14 mouse cellular contexts compared by ENCODE assay signal in the genomic region with DNA sequence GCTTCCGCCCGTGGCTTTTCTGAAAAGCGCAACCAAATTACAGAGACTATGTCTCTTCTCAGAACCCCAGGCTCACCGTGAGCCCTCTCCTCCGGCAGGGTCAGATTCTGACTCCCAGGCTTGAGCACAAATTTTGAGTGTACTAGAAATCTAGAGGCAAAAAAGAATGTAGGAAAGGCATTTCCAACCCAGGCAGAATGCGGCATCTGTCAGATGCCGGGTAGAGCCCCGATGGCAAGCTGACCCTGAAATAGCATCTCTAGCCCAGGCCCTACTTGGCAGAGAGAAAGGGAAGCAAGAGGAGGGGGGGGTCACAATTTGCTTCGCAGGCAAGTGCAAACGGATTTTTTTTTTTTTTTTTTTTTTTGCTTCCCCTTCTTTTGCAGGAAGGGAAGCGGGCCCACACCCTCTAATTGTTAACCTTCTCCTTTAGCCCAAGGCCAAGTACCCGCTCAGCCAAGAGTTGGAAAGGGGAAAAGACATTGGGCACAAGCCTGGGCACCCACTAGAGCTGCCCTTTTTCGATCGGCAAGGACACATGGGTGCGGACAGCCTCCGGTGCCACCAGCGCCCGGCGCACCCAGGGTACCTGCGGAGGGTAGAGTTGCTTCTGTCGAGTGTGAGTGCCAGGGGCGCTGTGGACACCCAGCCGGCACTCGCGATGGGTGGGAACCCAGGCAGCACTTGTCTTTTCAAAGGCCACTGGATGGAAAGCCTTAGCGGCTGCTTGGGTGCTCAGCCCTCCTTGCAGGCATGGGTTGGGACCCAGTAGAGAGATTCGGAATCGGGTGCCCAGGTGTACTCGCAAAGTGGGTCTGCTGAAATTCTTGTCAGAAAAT. TPM values are rescaled to one million over a fixed set of nuclear protein-coding genes. Genes with fewer than 3 reads are reported as not detected.
DNase-seq lines count a peak whose midpoint lies in the region; ATAC-seq and TF ChIP-seq lines count a peak whose summit lies in the region.
"Had no signal": no experiment of that assay in that cellular context is flagged by ENCODE, and none has a peak within 500 bp of the region (broad histone marks: within the 10 kb centered on the region; RNA-seq: fewer than 3 reads in every experiment).

No protein-coding gene starts in this region.

- peaks cover 80% of the 10 kb centered on the region for H3K4me1 ChIP-seq in forebrain, embryonic 12.5 days
- 0 out of 2 replicates have a peak, but pooled peaks cover 4% of the 10 kb centered on the region for H3K4me1 ChIP-seq in hindbrain, postnatal 0 days (ENCODE audit: insufficient read depth, low read length)
- peaks cover 15% of the 10 kb centered on the region for H3K4me1 ChIP-seq in heart, embryonic 11.5 days (ENCODE audit: control insufficient read depth, insufficient read depth, low read length)

- H3K4me3 ChIP-seq in layer of hippocampus, adult 2 months, result no peak overlapping the region
- H3K4me3 ChIP-seq in forebrain, embryonic 12.5 days (replicated peaks), result peak overlapping the region; percentile 60
- peak overlapping the region; percentile 10; the same call in 1 of the 2 replicates for H3K4me3 ChIP-seq in hindbrain, postnatal 0 days (ENCODE audit: low read length)
- no peak overlapping the region for H3K4me3 ChIP-seq in heart, embryonic 11.5 days (ENCODE audit: low read depth, low read length)
- H3K4me3 ChIP-seq: erythroblast, embryonic 14.5 days; neural tube, embryonic 13.5 days had no signal

- H3K27me3 ChIP-seq in forebrain, embryonic 12.5 days, result peaks cover 70% of the 10 kb centered on the region
- peaks cover 57% of the 10 kb centered on the region for H3K27me3 ChIP-seq in hindbrain, postnatal 0 days (ENCODE audit: insufficient read depth, low read length)
- H3K27me3 ChIP-seq in heart, embryonic 11.5 days (ENCODE audit: control insufficient read depth, insufficient read depth, low read length), result peaks cover 98% of the 10 kb centered on the region

- 2% methylated on average over 29 of the region's 29 CpGs for WGBS in forebrain, embryonic 12.5 days
- WGBS in hindbrain, postnatal 0 days, result 6% methylated on average over 28 of the region's 29 CpGs
- WGBS in heart, embryonic 11.5 days (ENCODE audit: insufficient replicate concordance), result 1% methylated on average over 29 of the region's 29 CpGs

- H3K9me3 ChIP-seq in forebrain, embryonic 12.5 days, result no peaks in the 10 kb centered on the region
- no peaks in the 10 kb centered on the region for H3K9me3 ChIP-seq in hindbrain, postnatal 0 days (ENCODE audit: low read length)
- H3K9me3 ChIP-seq in heart, embryonic 11.5 days (replicated peaks; ENCODE audit: control insufficient read depth, low read length), result no peaks in the 10 kb centered on the region
- H3K9me3 ChIP-seq: neural tube, embryonic 13.5 days had no signal

- H3K9ac ChIP-seq in forebrain, embryonic 12.5 days, result peak overlapping the region; percentile 66
- 0 out of 2 replicates have a peak overlapping the region, but pooled peaks have one; percentile 9 for H3K9ac ChIP-seq in hindbrain, postnatal 0 days (replicated peaks; ENCODE audit: low read length)
- H3K9ac ChIP-seq in heart, embryonic 11.5 days (ENCODE audit: low read depth, low read length), result no peak overlapping the region
- H3K9ac ChIP-seq: neural tube, embryonic 13.5 days had no signal

- H3K4me2 ChIP-seq in forebrain, embryonic 12.5 days, result peak overlapping the region; percentile 83
- peak overlapping the region; percentile 37 for H3K4me2 ChIP-seq in hindbrain, postnatal 0 days (ENCODE audit: low read depth, low read length)
- no peak overlapping the region for H3K4me2 ChIP-seq in heart, embryonic 11.5 days
- H3K4me2 ChIP-seq: neural tube, embryonic 13.5 days had no signal

- DNase-seq in layer of hippocampus, adult 2 months (ENCODE audit: low spot score in 2 of 2), result no peak
- DNase-seq in layer of hippocampus, postnatal 36 days, result no peak
- peak; percentile 10 for DNase-seq in hindbrain, postnatal 0 days (ENCODE audit: low spot score)
- peak; percentile 31 for DNase-seq in retina, embryonic 14.5 days (ENCODE audit: low spot score)
- DNase-seq in lung, postnatal 36 days, result no peak
- DNase-seq in spleen, postnatal 36 days (ENCODE audit: low spot score in 2 of 2), result no peak
- DNase-seq: gastrocnemius, postnatal 25 days; liver had no signal

- TF ChIP-seq CTCF in layer of hippocampus, adult 2 months (conservative IDR thresholded peaks at IDR 0.05), result no peak
- no peak for TF ChIP-seq CTCF in hindbrain, postnatal 0 days (IDR thresholded peaks at IDR 0.05; ENCODE audit: low read depth)

- ATAC-seq in forebrain, embryonic 12.5 days (ENCODE audit: low FRiP score), result no peak
- no peak for ATAC-seq in hindbrain, postnatal 0 days
- ATAC-seq in heart, embryonic 11.5 days (replicated peaks; ENCODE audit: insufficient number of reproducible peaks, low FRiP score, low TSS enrichment), result no peak

- H3K27ac ChIP-seq in layer of hippocampus, adult 2 months, result peak overlapping the region; percentile 65
- peak overlapping the region; percentile 69 for H3K27ac ChIP-seq in forebrain, embryonic 12.5 days
- H3K27ac ChIP-seq in hindbrain, postnatal 0 days, result no peak overlapping the region
- no peak overlapping the region for H3K27ac ChIP-seq in heart, embryonic 11.5 days (ENCODE audit: low read depth, low read length)
- H3K27ac ChIP-seq: kidney, postnatal 0 days; neural tube, embryonic 13.5 days had no signal

- H3K36me3 ChIP-seq in forebrain, embryonic 12.5 days (replicated peaks), result no peaks in the 10 kb centered on the region
- no peaks in the 10 kb centered on the region for H3K36me3 ChIP-seq in hindbrain, postnatal 0 days (ENCODE audit: insufficient read depth, low read length)
- H3K36me3 ChIP-seq in heart, embryonic 11.5 days (ENCODE audit: control insufficient read depth, insufficient read depth, low read length), result no peaks in the 10 kb centered on the region
- H3K36me3 ChIP-seq: neural tube, embryonic 13.5 days had no signal

RNA-seq across cellular contexts. Expression of a gene that starts 5.1 kb away (rescaled TPM):
- total RNA-seq in layer of hippocampus, adult 2 months (2021), result 10 to 100 TPM; 11.8 TPM
- 1 to 10 TPM; 9.7 to 10.0 TPM for total RNA-seq in layer of hippocampus, postnatal 36 days (2021)
- 9.6 and 11.0 TPM in 2 replicates for polyA plus RNA-seq in forebrain, embryonic 12.5 days (2016; fragmentation: Nextera tagmentation; extraction: Ambion mirVana)
- 23.1 and 25.1 TPM in 2 replicates for total RNA-seq in hindbrain, postnatal 0 days (2014; rRNA removed)
- 2.5 and 2.7 TPM in 2 replicates for polyA plus RNA-seq in hindbrain, postnatal 0 days (2015; fragmentation: Nextera tagmentation; extraction: Ambion mirVana)
- polyA plus RNA-seq in heart, embryonic 11.5 days (2014; fragmentation: Nextera tagmentation; extraction: Ambion mirVana), result not detected in 2 replicates
- total RNA-seq: gastrocnemius, postnatal 25 days had no signal
- polyA plus RNA-seq: heart, embryonic 16.5 days; kidney, postnatal 0 days had no signal

Comparison
In these comparisons a context has a peak if more than half of its experiments do, and no peak if none do; other contexts are left out.
1. DNase-seq: peak in hindbrain, postnatal 0 days (single experiment) and retina, embryonic 14.5 days (single experiment); none in layer of hippocampus, adult 2 months (0 of 2), layer of hippocampus, postnatal 36 days (0 of 2), lung, postnatal 36 days (single experiment) and spleen, postnatal 36 days (0 of 2).
2. H3K27ac ChIP-seq: peak in layer of hippocampus, adult 2 months (single experiment) and forebrain, embryonic 12.5 days (single experiment); none in hindbrain, postnatal 0 days (single experiment) and heart, embryonic 11.5 days (single experiment).
3. H3K4me3 ChIP-seq: peak in forebrain, embryonic 12.5 days (single experiment) and hindbrain, postnatal 0 days (single experiment); none in layer of hippocampus, adult 2 months (single experiment) and heart, embryonic 11.5 days (single experiment).